Mouse (Mus musculus) liver, embryonic 14.5 days (tissue): ENCODE data around the gene Wfdc1. TPM values are rescaled to one million over a fixed set of nuclear protein-coding genes. Genes with fewer than 3 reads are reported as not detected.

ENCODE experiments used
- ATAC-seq: fragments of 200-750 bp; cut with Nextera tagmentation; 2 replicates; pipeline ENCODE4 v1.8.0; 2017; ENCODE audit warnings: moderate number of reproducible peaks, mild to moderate bottlenecking, moderate library complexity; ENCODE audit not compliant: insufficient read depth
- DNase-seq, 3 experiments: peaks; one replicate each; pipeline ENCODE4 v3.0.0-alpha.2; 2012 to 2013; ENCODE audit warnings: low read depth in 3 of 3, low spot score in 3 of 3
- H3K27ac ChIP-seq: fragments of 300-500 bp; sonication (generic); 2 replicates; pipeline ENCODE4 v1.5.1; 2014; ENCODE audit warnings: moderate library complexity, mild to moderate bottlenecking, control low read depth, inconsistent platforms
- H3K27me3 ChIP-seq: fragments of 300-500 bp; sonication (generic); 2 replicates; pipeline ENCODE4 v1.6.1; 2014; ENCODE audit warnings: mild to moderate bottlenecking, low read length, moderate library complexity; ENCODE audit not compliant: control insufficient read depth, insufficient read depth
- H3K36me3 ChIP-seq: fragments of 300-500 bp; sonication (generic); replicated peaks from 2 replicates; pipeline ENCODE4 v1.6.1; 2014; ENCODE audit warnings: low read depth; ENCODE audit not compliant: control insufficient read depth, insufficient read depth
- H3K4me1 ChIP-seq, 2 experiments: fragments of 200-500 bp in 1 of 2; fragments of 300-500 bp in 1 of 2; sonication (generic) in 1 of 2; replicated peaks; 2 replicates each; pipeline ENCODE4 v1.6.1; 2012 to 2014; ENCODE audit warnings: antibody characterized with exemption in 1 of 2, inconsistent platforms in 1 of 2, low read length in 1 of 2; ENCODE audit not compliant: control insufficient read depth in 2 of 2, insufficient read depth in 2 of 2
- H3K4me2 ChIP-seq: fragments of 300-500 bp; sonication (generic); 2 replicates; pipeline ENCODE4 v1.6.1; 2014; ENCODE audit warnings: low read depth, mild to moderate bottlenecking, control low read depth, moderate library complexity
- H3K4me3 ChIP-seq, 2 experiments: fragments of 200-500 bp in 1 of 2; fragments of 300-500 bp in 1 of 2; sonication (generic) in 1 of 2; 2 replicates each; pipeline ENCODE4 v1.5.1; 2012 to 2014; ENCODE audit warnings: low read depth in 2 of 2, low read length in 2 of 2, mild to moderate bottlenecking in 2 of 2, control low read depth in 1 of 2, inconsistent platforms in 1 of 2, moderate library complexity in 1 of 2; ENCODE audit not compliant: insufficient read depth in 1 of 2
- H3K9ac ChIP-seq: fragments of 300-500 bp; sonication (generic); replicated peaks from 2 replicates; pipeline ENCODE4 v1.6.1; 2014; ENCODE audit warnings: mild to moderate bottlenecking, control low read depth, moderate library complexity
- H3K9me3 ChIP-seq: fragments of 300-500 bp; sonication (generic); 2 replicates; pipeline ENCODE4 v1.6.1; 2016; ENCODE audit warnings: low read length, mixed read lengths; ENCODE audit not compliant: control insufficient read depth
- CTCF ChIP-seq: IDR thresholded peaks from 2 replicates; pipeline ENCODE4 v1.5.1; 2016; ENCODE audit warnings: antibody characterized with exemption, low read depth, control low read depth
- EP300 ChIP-seq: IDR thresholded peaks from 2 replicates; pipeline ENCODE4 v1.6.1; 2016; ENCODE audit warnings: antibody characterized with exemption, low read depth
- WGBS: fragments of 180-500 bp; shearing (Covaris S2); extraction: QIAGEN DNeasy Blood & Tissue Kit; methylation state at CpG from one replicate; pipeline ENCODE4 v1.1.7; 2014; ENCODE audit not compliant: insufficient replicate concordance; 5-methylcytosine and 5-hydroxymethylcytosine counted together
- polyA plus RNA-seq, 2 experiments: library from polyadenylated mRNA; depleted of rRNA in 1 of 2; stranded (reverse) in 1 of 2; unstranded in 1 of 2; fragments of >200 nt; fragmentation: Nextera tagmentation in 1 of 2; extraction: Ambion mirVana in 1 of 2; gene quantifications; 2 replicates each; pipeline versions ENCODE4 v1.2.1 to v1.2.3; 2012 to 2014

Gene Wfdc1
- polyA plus RNA-seq, 2 experiments: 0.99 to 2.1 TPM

DNA sequence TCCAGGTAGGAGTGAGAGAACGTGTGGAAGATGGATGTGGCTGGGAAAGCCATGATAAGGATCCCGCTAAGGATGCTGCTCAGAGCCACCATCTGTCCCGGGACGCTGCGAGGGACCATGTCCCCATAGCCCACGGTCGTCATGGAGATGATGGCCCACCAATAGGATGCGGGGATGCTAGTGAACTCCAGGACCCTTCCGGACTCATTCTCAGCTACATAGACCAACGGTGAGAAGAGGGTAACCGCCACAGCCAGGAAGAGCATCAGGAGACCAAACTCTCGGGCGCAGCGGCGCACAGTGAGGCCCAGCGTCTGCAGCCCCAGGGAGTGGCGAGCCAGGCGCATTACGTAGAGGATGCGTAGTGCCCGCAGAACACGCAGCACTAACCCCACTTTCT lies 40.4 kb upstream of the Wfdc1 start:
- no peaks in the 10 kb centered on the region for H3K27me3 ChIP-seq
- no peak overlapping the region for H3K9ac ChIP-seq
- no peak overlapping the region for H3K4me2 ChIP-seq
- H3K27ac ChIP-seq: no peak overlapping the region
- H3K4me1 ChIP-seq: peaks cover 0 to 6% of the 10 kb centered on the region in 2 experiments; a peak in 3 of 4 replicates
- no peak for DNase-seq
- TF ChIP-seq EP300: no peak
- no peak for TF ChIP-seq CTCF
- WGBS: 74% methylated on average over 22 of the region's 22 CpGs
- no peaks in the 10 kb centered on the region for H3K36me3 ChIP-seq
- no peak overlapping the region for H3K4me3 ChIP-seq
- H3K9me3 ChIP-seq: no peaks in the 10 kb centered on the region
- no peak for ATAC-seq

DNA sequence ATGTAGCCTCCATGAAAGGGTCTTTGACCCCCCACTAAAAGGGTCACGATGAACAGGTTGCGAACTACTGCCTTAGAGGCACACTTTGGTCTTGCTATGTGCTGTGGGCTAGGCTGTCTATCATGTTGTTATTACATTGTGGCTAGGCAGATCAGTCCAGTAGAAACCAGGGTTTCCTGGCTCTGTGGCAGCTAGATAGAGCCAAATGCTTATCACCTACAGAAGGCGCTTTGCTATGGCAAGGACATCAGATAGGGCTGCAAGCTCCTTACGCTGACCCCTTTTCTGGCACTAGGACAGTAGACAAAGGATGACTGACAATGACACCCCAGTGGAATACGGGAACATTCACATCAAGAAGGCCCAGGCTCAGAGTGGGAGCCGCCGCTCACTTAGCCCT lies 39.0 kb upstream of the Wfdc1 start:
- peak; percentile 72; the same call in 1 of the 2 replicates for ATAC-seq
- H3K4me2 ChIP-seq: no peak overlapping the region
- WGBS: 32% methylated on average over 7 of the region's 7 CpGs
- DNase-seq: no peak
- no peaks in the 10 kb centered on the region for H3K27me3 ChIP-seq
- no peak overlapping the region for H3K9ac ChIP-seq
- H3K36me3 ChIP-seq: no peaks in the 10 kb centered on the region
- H3K4me3 ChIP-seq: no peak overlapping the region
- H3K4me1 ChIP-seq: peaks cover 0 to 6% of the 10 kb centered on the region in 2 experiments; a peak in 3 of 4 replicates
- no peak for TF ChIP-seq EP300
- TF ChIP-seq CTCF: no peak
- H3K9me3 ChIP-seq: no peaks in the 10 kb centered on the region
- H3K27ac ChIP-seq: no peak overlapping the region

DNA sequence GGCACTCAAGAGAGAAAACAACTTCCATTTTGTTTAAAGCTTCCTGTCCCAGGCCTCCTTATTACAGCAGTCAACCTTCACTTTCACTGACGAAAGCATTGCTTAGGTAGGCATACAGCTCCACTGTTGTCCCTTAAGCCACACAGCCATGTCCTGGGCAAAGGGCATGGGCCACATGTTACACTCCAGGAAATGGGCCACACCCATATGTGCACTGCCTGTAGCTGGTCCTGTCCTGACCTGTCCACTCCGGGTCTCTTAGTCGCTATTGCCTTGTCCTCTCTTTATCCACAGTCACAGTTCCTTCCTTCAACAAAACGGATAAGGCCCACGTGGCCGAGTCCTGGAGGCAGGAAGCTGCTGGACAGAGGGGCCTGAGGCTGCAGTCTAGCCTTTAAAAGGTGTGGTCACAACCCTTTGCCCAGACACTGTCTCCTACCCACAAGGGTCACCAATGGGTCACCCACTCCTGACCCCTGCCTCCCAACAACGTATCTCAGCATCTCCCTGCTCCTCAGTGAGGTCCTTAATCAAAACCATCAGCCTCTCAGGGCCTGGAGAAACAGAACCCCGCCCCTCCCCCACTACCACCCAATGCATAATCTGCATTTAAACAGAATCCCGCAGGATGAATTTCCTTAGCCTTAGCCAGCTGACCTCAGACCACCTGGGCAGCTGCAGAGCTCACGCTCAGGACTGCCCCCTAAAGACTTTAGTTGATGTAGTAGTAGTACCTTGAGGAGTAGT lies 38.4 kb upstream of the Wfdc1 start:
- 40% methylated on average over 10 of the region's 10 CpGs for WGBS
- Histone ChIP-seq H3K9ac (no peak overlapping the region), H3K36me3 (no peaks in the 10 kb centered on the region), H3K4me3 (no peak overlapping the region), H3K27ac (no peak overlapping the region), H3K27me3 (0 out of 2 replicates have a peak, but pooled peaks cover 2% of the 10 kb centered on the region), H3K4me1 (peaks cover 0 to 6% of the 10 kb centered on the region in 2 experiments; a peak in 3 of 4 replicates), H3K9me3 (no peaks in the 10 kb centered on the region), H3K4me2 (no peak overlapping the region)
- TF ChIP-seq EP300 (no peak), CTCF (no peak)
- no peak for DNase-seq
- ATAC-seq: peak; percentile 55; the same call in 1 of the 2 replicates

DNA sequence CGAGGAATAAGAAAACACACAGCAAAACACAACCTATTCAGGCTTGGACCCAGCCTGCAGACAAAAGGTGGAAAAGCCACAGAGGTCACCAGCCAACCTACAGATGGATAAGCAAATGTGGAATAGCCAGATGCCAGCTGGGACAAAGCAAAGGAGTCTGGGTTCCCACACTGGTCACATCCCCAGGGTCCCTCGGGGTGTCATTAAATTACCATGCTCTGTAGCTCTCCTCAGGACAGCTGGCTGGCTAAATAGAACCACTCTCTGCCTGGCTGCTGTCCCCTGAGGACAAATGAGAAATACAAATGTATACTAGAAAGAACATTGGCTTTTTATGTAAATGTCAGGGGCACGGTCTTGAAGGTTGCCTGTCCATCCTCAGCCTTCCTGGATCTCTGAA lies 35.3 kb upstream of the Wfdc1 start:
- no peak overlapping the region for H3K4me3 ChIP-seq
- no peaks in the 10 kb centered on the region for H3K36me3 ChIP-seq
- TF ChIP-seq EP300 (no peak), CTCF (no peak)
- no peak overlapping the region for H3K9ac ChIP-seq
- H3K4me1 ChIP-seq: peaks cover 0 to 6% of the 10 kb centered on the region in 2 experiments; a peak in 3 of 4 replicates
- WGBS: 38% methylated on average over 3 of the region's 3 CpGs
- no peak for ATAC-seq
- H3K27me3 ChIP-seq: peaks cover 12% of the 10 kb centered on the region
- no peak for DNase-seq
- H3K9me3 ChIP-seq: no peaks in the 10 kb centered on the region
- no peak overlapping the region for H3K27ac ChIP-seq
- H3K4me2 ChIP-seq: no peak overlapping the region

DNA sequence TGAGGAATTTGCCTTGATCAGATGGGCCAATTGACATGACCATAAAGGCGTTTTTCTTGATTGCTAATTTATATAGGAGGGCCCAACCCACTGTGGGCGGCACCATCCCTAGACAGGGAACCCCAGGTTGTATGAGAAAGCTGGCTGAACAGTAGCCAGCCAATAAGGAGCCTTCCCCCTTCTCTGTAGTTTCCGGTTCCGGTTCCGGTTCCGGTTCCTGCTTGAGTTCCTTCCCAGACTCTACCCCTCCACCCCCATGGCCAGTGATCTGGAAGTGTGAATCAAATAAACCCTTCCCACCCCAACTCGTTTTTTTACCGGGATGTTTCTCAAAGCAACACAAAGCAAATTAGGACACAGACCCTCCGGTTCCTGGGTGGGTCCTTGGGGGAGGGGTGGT lies 33.9 kb upstream of the Wfdc1 start:
- WGBS: 65% methylated on average over 9 of the region's 9 CpGs
- Histone ChIP-seq H3K4me2 (no peak overlapping the region), H3K27me3 (peaks cover 12% of the 10 kb centered on the region)

More for the DNA sequence above, 33.9 kb upstream of the Wfdc1 start:
- DNase-seq (no peak), ATAC-seq (no peak)
- no peak overlapping the region for H3K9ac ChIP-seq
- H3K4me1 ChIP-seq: peaks cover 0 to 6% of the 10 kb centered on the region in 2 experiments; a peak in 2 of 4 replicates
- H3K27ac ChIP-seq: no peak overlapping the region
- H3K4me3 ChIP-seq: no peak overlapping the region
- H3K9me3 ChIP-seq: no peaks in the 10 kb centered on the region
- no peak for TF ChIP-seq CTCF
- no peak for TF ChIP-seq EP300
- no peaks in the 10 kb centered on the region for H3K36me3 ChIP-seq
